Mouse (Mus musculus) lung, adult 18-20 months (tissue): Measurements from ENCODE around the gene Cenpb.

Source experiments
- DNase-seq, 2 experiments: peaks; one replicate each; pipeline ENCODE4 v3.0.0; 2022; ENCODE audit warnings: mixed read lengths in 2 of 2

Cenpb gene

GRCm38 (mm10) chr2:131135521-131136139 lies 44.2 kb downstream of the Cenpb start:
- DNase-seq = no peak

GRCm38 (mm10) chr2:131134826-131135400 lies 45.0 kb downstream of the Cenpb start:
- DNase-seq = no peak

DNA sequence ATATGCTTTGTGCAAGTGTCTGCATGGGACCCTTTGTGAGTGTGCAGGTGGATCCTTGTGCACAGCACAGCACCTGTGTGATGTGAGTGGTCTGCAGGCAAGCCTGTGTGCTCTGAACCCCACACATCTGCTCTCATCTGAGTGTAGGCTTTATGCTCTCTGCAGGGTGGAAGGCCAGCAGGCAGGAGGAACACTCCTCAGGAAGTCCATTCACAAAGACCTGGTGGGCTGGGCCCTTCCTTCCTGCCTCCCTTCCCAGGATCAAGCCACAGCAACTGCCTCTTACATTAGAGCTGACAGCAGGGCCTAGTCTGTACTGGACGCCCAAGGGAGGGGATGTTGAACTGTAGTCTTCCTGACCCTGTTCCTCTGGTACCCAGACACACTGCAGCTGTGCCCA lies 45.5 kb downstream of the Cenpb start:
- peak; percentile 75 to 81 for DNase-seq

DNA sequence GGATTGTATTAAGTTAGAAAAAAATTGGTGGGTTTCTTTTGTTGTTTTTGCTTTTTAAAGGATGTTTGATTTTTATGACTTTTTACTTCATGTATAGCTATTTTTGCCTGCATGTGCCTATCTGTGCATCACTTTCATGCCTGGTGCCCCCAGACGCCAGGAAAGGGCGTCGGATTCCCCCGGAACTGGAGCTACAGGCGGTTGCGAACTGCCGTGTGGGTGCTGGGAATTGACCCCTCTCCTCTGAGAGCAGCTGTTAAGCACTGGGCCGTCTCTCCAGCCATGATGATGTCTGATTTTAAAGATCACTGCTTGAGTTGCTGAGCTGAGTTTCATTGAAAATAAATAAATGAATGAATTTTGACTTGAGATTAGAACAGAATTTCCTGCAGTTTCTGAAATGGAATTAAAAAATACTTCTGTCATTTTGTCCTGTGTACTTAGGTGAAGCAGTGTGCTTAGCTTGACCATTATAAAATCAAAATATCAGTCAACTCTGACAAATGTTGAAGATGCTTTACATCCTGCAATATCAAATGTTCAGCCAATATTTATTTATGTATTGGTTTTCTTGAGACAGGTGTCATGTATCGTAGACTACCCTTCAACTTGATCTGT lies 46.8 kb downstream of the Cenpb start, which contains the start of gene Gm11037:
Gene Gm11037, plus strand, starts transcription at position 568 of the 618 bp plus-strand sequence.
- DNase-seq = no peak

DNA sequence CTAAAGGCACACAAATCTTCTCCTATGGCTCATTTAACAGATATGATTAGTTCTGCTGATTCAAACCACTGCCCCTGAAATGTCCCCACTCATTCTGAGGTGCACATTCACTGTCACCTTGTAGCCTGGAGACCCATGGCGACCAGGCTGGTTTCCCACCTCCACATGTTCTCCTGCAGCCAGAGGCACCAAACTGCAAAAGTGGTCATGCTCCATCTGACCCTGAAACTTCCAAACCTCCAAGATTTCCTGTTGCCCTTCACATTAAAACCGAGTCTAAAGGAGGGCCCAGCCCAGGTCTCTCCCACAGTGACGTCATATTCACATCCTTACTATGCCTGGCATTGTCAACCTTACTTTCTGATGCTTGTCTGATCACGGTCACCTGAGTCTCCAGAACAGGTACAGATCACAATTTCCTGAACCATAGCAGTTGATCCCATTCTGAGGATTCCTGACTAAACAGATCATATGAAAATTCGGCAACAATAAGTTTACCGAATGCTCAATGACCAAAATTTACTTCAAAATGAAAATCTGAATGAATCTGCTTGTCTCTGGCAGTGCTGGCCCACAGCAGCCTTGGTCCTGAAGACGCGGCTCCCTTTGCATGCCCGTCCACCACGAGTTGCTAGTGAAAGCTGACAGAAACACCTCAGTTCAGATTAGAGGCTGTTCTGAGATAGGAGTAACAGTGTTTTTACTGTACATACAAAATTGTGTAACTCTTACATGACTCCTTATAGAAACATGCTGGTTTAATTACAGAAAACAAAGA lies 47.6 kb downstream of the Cenpb start:
- DNase-seq = no peak

DNA sequence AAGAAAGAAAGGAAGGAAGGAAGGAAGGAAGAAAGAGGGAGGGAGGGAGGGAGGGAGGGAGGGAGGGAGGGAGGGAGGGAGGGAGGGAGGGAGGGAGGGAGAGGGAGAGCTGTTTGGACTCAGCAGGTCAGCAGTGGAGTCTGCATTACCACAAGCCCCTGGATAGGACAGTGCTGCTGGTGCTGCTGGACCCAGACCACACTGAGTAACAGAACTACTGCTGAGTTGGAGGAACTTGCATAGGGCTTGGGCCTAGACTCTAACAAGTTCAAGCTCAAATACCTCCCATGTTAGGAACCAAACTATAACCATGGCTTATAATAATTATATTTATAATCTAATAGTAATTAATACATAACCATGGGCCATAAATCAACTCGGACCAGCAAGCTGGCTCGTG lies 49.0 kb downstream of the Cenpb start:
- DNase-seq = no peak

DNA sequence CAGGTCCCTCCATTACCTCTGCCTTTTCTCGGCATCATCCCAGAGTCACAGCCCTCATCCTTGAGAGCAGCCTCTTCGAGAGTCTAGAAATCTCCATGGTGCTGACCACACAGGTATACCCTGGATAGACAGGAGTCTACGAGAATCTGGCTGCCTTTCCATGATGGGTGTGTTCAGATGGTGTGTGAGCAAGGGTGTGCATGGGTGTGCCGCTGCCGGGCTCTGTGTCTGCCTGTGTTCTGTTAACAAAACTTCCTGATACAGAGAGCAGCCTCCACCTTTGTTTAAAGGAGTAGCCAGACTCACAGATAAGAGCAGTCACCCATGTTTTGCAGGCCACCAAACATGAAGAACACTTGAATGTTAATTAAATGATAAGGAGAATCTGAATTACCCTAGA lies 50.0 kb downstream of the Cenpb start:
- DNase-seq = peak; percentile 46 to 57

DNA sequence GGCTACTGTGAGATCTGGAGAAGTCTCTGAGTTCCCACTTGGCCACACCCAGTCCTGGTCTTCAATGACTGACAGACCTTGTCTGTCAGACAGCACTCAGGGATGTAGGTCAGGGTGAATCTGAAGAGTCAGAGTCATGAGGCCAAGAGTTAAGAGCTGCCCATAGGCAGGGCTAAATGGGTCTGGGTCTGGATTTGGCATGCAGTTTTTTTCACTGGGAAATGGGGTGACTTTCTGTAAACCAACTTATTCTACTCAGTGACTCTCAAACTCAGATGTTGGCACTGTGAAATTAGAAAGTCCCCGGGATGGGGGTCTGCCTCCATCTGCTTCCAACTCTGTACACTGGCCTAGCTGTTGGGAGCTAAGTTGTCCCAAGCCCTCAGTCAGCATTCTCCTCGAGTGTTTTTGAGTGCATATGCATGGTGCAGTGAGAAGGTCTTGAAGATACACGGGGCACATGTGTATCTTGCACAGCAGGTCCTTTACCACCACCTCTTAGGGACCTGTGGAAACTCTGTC lies 51.2 kb downstream of the Cenpb start:
- DNase-seq = no peak

- DNase-seq = peak; percentile 59 to 74
Observed at GRCm38 (mm10) chr2:131128211-131128610, 51.7 kb downstream of the Cenpb start.

- DNase-seq = peak; percentile 63 to 75
Observed at GRCm38 (mm10) chr2:131127161-131127730, 52.6 kb downstream of the Cenpb start, which contains the start of gene Hspa12b. Gene Hspa12b, plus strand, starts transcription at chr2:131127280.

GRCm38 (mm10) chr2:131125964-131126815 lies 53.7 kb downstream of the Cenpb start:
- DNase-seq = no peak
